Mouse (Mus musculus) urinary bladder, adult 2 months (tissue): ENCODE data around the gene Dram1. TPM values are rescaled to one million over a fixed set of nuclear protein-coding genes. Genes with fewer than 3 reads are reported as not detected.

Source experiments
- DNase-seq: peaks from one replicate; pipeline ENCODE4 v3.0.0; 2022; ENCODE audit warnings: low spot score
- polyA plus RNA-seq: library from polyadenylated mRNA; depleted of rRNA; stranded (reverse); fragments of >200 nt; gene quantifications from 2 replicates; pipeline ENCODE4 v1.2.3, GENCODE M21; 2012; rRNA removed

Gene Dram1
- polyA plus RNA-seq, 1 experiment: 12.4 TPM

- DNase-seq: no peak
Observed at GRCm38 (mm10) chr10:88287261-88287660, 91.6 kb downstream of the Dram1 start.

DNA sequence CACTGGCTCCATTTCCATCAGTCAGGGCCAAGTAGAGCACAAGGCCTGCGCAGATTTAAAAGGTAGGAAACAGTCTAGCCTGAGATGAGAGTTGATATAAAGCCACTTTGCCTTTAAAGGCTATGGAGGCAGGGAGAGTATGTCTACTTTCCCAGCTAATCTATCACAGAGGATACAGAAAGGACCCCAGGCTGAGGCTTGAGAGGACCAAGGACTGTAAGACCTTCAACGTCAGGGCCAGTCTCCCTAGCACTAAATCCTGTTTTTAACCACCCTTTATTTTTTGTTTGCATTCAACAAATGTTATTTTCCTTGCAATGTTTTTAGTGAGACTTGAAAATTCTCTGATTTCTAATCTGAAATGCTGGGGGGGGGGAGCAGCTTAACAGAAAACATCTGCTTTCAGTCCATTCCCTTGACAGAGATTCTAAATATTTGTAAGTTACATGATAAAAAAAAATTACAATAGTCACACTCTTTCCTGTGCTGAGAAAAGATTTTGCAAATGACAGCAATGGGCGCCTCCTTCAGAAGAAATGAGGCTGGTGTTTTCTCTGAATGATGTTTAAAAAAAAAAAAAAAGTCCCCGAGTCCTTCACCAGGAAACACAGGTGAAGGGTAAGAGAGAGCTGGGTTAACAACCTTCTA, 94.4 kb downstream of the Dram1 start:
- no peak for DNase-seq

GRCm38 (mm10) chr10:88281699-88282098, 97.2 kb downstream of the Dram1 start:
- no peak for DNase-seq

DNA sequence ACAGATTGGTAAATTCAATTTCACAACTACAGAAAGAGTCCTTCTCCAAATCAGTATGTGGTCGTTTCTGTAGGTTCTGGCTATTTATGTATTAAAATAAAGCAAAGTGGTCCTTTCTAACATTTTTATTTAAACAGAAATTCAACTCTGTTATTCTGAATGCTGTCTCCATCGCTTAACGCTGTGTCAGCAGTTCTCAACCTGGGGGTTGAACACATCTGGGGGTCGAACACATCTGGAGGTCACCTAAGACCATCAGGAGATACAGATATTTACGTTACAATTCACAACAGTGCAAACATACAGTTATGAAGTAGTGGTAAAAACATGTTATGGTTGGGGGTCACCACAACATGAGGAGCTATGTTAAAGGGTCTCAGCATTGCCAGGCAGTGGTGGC, 104.8 kb downstream of the Dram1 start:
- no peak for DNase-seq

Other genes with a start within 250 kb of the Dram1 start
- 0.46 and 0.58 TPM in 2 replicates for gene Parpbp, start 232.1 kb downstream of the Dram1 start, polyA plus RNA-seq
- 13.8 and 17.4 TPM in 2 replicates for gene Nup37, start 232.1 kb downstream of the Dram1 start, polyA plus RNA-seq
- 47.0 and 50.1 TPM in 2 replicates for gene Washc3, start 178.0 kb downstream of the Dram1 start, polyA plus RNA-seq
- gene Gnptab, start 52 bp upstream of the Dram1 start, polyA plus RNA-seq: 17.3 and 17.7 TPM in 2 replicates
- 0.19 and 0.34 TPM in 2 replicates for gene Sycp3, start 80.5 kb upstream of the Dram1 start, polyA plus RNA-seq
- 40.4 and 50.6 TPM in 2 replicates for gene Chpt1, start 125.0 kb upstream of the Dram1 start, polyA plus RNA-seq
- 0.77 and 0.99 TPM in 2 replicates for gene Mybpc1, start 226.1 kb upstream of the Dram1 start, polyA plus RNA-seq